Comparison of ENCODE assay signal across 15 mouse cellular contexts in the genomic region with DNA sequence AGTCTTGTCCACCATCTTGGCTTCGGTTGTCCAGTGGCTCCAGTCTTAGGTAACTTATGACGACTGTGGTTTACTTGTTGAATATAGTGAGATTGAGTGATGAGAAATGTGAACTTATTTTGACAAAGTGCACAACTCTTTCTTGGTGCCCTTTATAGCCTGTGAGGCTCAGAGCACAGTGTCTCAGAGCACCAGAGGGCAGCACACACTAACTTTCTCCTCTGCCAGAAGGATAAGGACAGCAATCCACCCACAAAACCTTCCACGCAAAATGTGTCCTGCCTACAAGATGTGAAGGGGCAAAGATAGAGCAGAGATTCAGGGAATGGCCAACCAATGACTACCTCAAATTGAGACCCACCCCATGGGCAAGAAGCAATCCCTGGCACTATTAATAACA.
DNase-seq lines count a peak whose midpoint lies in the region; TF ChIP-seq lines count a peak whose summit lies in the region.
"Had no signal": no experiment of that assay in that cellular context is flagged by ENCODE, and none has a peak within 500 bp of the region (broad histone marks: within the 10 kb centered on the region; RNA-seq: fewer than 3 reads in every experiment).

No protein-coding gene starts in this region.

- H3K36me3 ChIP-seq in heart, adult 2 months (ENCODE audit: control insufficient read depth, insufficient read depth, low read length), result no peaks in the 10 kb centered on the region
- H3K36me3 ChIP-seq: heart, embryonic 13.5 days; limb, embryonic 15.5 days; lung, embryonic 15.5 days; stomach, embryonic 15.5 days had no signal

- no peak overlapping the region for H3K27ac ChIP-seq in heart, adult 2 months
- no peak overlapping the region for H3K27ac ChIP-seq in left cerebral cortex, adult 2 months
- H3K27ac ChIP-seq: heart, embryonic 13.5 days; limb, embryonic 15.5 days; lung, embryonic 15.5 days; stomach, embryonic 15.5 days had no signal

- DNase-seq in adrenal gland, adult (ENCODE audit: inconsistent age in 2 of 2, low spot score in 1 of 2), result peak; percentile 31 to 69
- DNase-seq in adrenal gland, adult 8-10 months, result no peak
- DNase-seq in heart, adult 2 months, result no peak
- DNase-seq in heart, adult 9 months (ENCODE audit: low spot score in 2 of 2), result no peak
- DNase-seq in left cerebral cortex, adult 2 months (ENCODE audit: extremely low spot score in 1 of 2, low spot score in 2 of 2), result no peak
- DNase-seq in left cerebral cortex, postnatal 36 days (ENCODE audit: low spot score in 2 of 2), result no peak
- peak; percentile 43 for DNase-seq in brain, adult 2 months (ENCODE audit: low read depth, low spot score)
- DNase-seq in ovary, postnatal 10 days (ENCODE audit: low spot score), result no peak
- DNase-seq: cerebellum, postnatal 36 days; gastrocnemius, postnatal 25 days had no signal

- H3K9ac ChIP-seq in heart, adult 2 months (ENCODE audit: low read depth, low read length), result no peak overlapping the region
- H3K9ac ChIP-seq: heart, embryonic 13.5 days; limb, embryonic 15.5 days; lung, embryonic 15.5 days; stomach, embryonic 15.5 days had no signal

- TF ChIP-seq EP300 in heart, adult 2 months (IDR thresholded peaks at IDR 0.05; ENCODE audit: insufficient read depth, low read depth, low read length), result no peak

- WGBS in heart, adult 2 months, result 91% methylated on average over 3 of the region's 3 CpGs

- intact Hi-C loops in heart, adult 2 months (cut with DNase I), result no loop called here
- intact Hi-C loops in left cerebral cortex, adult 2 months (cut with DNase I), result loop anchor here (1.0 to 2.0 kb wide), 2 partner anchors 255 to 302 kb away; no protein-coding TSS in a partner anchor
- intact Hi-C loops in left cerebral cortex, postnatal 36 days (cut with DNase I), result loop anchor here (5.0 kb wide), 2 partner anchors 255 to 300 kb away; a partner anchor contains a TSS

- no peaks in the 10 kb centered on the region for H3K4me1 ChIP-seq in heart, adult 2 months (ENCODE audit: control insufficient read depth, insufficient read depth, low read length)
- H3K4me1 ChIP-seq: heart, embryonic 13.5 days; limb, embryonic 15.5 days; lung, embryonic 15.5 days; megakaryocyte, embryonic 14.5 days; stomach, embryonic 15.5 days had no signal

- peak; percentile 37 for TF ChIP-seq CTCF in heart, adult 2 months (IDR thresholded peaks at IDR 0.05)
- peak; percentile 37 for TF ChIP-seq CTCF in left cerebral cortex, adult 2 months (IDR thresholded peaks at IDR 0.05)

- no peaks in the 10 kb centered on the region for H3K27me3 ChIP-seq in heart, adult 2 months (ENCODE audit: control insufficient read depth, insufficient read depth, low read length)
- H3K27me3 ChIP-seq: heart, embryonic 13.5 days; limb, embryonic 15.5 days; lung, embryonic 15.5 days; megakaryocyte, embryonic 14.5 days; stomach, embryonic 15.5 days had no signal

- TF ChIP-seq POLR2A in heart, adult 2 months (IDR thresholded peaks at IDR 0.05; ENCODE audit: insufficient read depth, low read depth, low read length), result no peak

- H3K4me3 ChIP-seq in heart, adult 2 months, result no peak overlapping the region
- no peak overlapping the region for H3K4me3 ChIP-seq in left cerebral cortex, adult 2 months
- H3K4me3 ChIP-seq: heart, embryonic 13.5 days; limb, embryonic 15.5 days; lung, embryonic 15.5 days; megakaryocyte, embryonic 14.5 days; stomach, embryonic 15.5 days had no signal

- H3K79me2 ChIP-seq in heart, adult 2 months (replicated peaks; ENCODE audit: control insufficient read depth, insufficient read depth, low read length), result no peaks in the 10 kb centered on the region

Comparison
In these comparisons a context has a peak if more than half of its experiments do, and no peak if none do; other contexts are left out.
1. DNase-seq: peak in adrenal gland, adult (2 of 2) and brain, adult 2 months (single experiment); none in adrenal gland, adult 8-10 months (single experiment), heart, adult 2 months (0 of 2), heart, adult 9 months (0 of 2), left cerebral cortex, adult 2 months (0 of 2), left cerebral cortex, postnatal 36 days (0 of 2) and ovary, postnatal 10 days (single experiment).